Mouse (Mus musculus): ENCODE results near the gene Bptf. TPM values are rescaled to one million over a fixed set of nuclear protein-coding genes. Genes with fewer than 3 reads are reported as not detected.
"Not testable (repeated sequence)": the region's sequence is repeated elsewhere in the genome, so short reads cannot be mapped to it uniquely, and the experiment has no call there.

The Bptf gene
- total and polyA plus RNA-seq, 3 experiments: 22.1 to 63.9 (median 28.0) TPM

DNA sequence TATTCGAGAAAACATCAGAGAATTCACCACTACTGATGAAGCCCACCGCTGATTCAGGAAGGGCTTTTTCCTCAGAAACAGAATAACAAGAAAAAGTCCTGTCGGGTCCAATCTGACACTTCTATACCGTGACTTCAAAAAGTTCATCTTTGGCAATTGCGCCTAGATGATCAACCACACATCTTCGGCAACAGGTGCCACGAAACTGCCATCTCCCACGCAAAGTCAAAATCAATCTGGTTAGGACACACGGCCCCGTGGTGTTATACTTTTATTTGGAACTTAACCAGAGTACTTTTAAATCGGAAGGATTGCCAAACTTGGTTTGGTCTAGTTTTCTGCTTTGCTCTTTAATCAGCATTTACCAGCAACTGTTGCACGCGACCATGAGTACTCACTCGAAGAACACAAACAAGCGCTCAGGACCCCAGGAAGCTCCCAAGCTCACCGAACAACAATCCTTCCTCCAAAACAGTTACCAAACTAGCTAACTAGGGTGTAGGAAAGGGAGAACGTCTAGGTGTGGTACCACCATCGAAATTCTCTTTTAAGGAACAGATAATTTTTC is 1.6 kb downstream of the Bptf start:
- no peak for TF ChIP-seq JUND (conservative IDR thresholded peaks at IDR 0.05; ENCODE audit: low read depth, low read length)
- TF ChIP-seq POLR2A (IDR thresholded peaks at IDR 0.05; ENCODE audit: low read depth, low read length): no peak
- TF ChIP-seq NELFE (IDR thresholded peaks at IDR 0.05; ENCODE audit: low read depth, low read length): no peak
- peak; percentile 73 for TF ChIP-seq BHLHE40 (IDR thresholded peaks at IDR 0.05; ENCODE audit: low read depth, low read length)
- no peak for TF ChIP-seq CHD2 (IDR thresholded peaks at IDR 0.05; ENCODE audit: low read length)
- TF ChIP-seq ZKSCAN1 (IDR thresholded peaks at IDR 0.05; ENCODE audit: borderline replicate concordance, low read depth, low read length): no peak
- TF ChIP-seq IRF4 (IDR thresholded peaks at IDR 0.05; ENCODE audit: low read depth, low read length): no peak
- TF ChIP-seq MXI1 (IDR thresholded peaks at IDR 0.05; ENCODE audit: low read depth, low read length): peak; percentile 62
- TF ChIP-seq SIN3A (IDR thresholded peaks at IDR 0.05; ENCODE audit: low read length): peak; percentile 66; the same call in 1 of the 2 replicates
- TF ChIP-seq MYC (IDR thresholded peaks at IDR 0.05; ENCODE audit: low read depth, low read length): no peak
- TF ChIP-seq MAX (IDR thresholded peaks at IDR 0.05; ENCODE audit: low read length): peak; percentile 23; the same call in 1 of the 2 replicates
- TF ChIP-seq ELF1 (IDR thresholded peaks at IDR 0.05; ENCODE audit: low read depth, low read length): no peak
- TF ChIP-seq MEF2A (IDR thresholded peaks at IDR 0.05; ENCODE audit: borderline replicate concordance, low read depth, low read length): no peak
- TF ChIP-seq TBP (conservative IDR thresholded peaks at IDR 0.05; ENCODE audit: low read depth, low read length): 0 out of 2 replicates have a peak, but pooled peaks have one; percentile 8
- H3K27ac ChIP-seq (ENCODE audit: insufficient read depth, low read depth): no peak overlapping the region
- H3K4me1 ChIP-seq (ENCODE audit: control insufficient read depth in 1 of 2, insufficient read depth in 2 of 2): peaks cover 0 to 43% of the 10 kb centered on the region in 2 experiments; a peak in 2 of 4 replicates
- peaks cover 46% of the 10 kb centered on the region for H3K79me2 ChIP-seq (replicated peaks; ENCODE audit: control insufficient read depth, extremely low read depth, insufficient read depth, poor library complexity, severe bottlenecking)
- dilution Hi-C loops (cut with MboI; ENCODE audit: extremely low pct_ligation_motif_present, extremely low pct_unique_long_range_greater_than_20kb, low sequenced_read_pairs): no loop called here
- H3K27me3 ChIP-seq (replicated peaks): no peaks in the 10 kb centered on the region
- H3K9me3 ChIP-seq (replicated peaks; ENCODE audit: low read length): no peaks in the 10 kb centered on the region
- in situ Hi-C loops (cut with MboI; ENCODE audit: low pct_ligation_motif_present, low pct_unique_long_range_greater_than_20kb, low sequenced_read_pairs): no loop called here
- peak overlapping the region; percentile 77 to 92 (median 89) for H3K4me3 ChIP-seq (replicated peaks in 1 of 3; ENCODE audit: low read depth in 2 of 3, low read length in 2 of 3, poor library complexity in 1 of 3)
- DNase-seq (ENCODE audit: extremely low read depth): no peak
- H3K9ac ChIP-seq (ENCODE audit: insufficient read depth, low read depth): peak overlapping the region; percentile 98
- peaks cover 0 to 16% of the 10 kb centered on the region in 2 experiments for H3K36me3 ChIP-seq (replicated peaks in 1 of 2; ENCODE audit: control insufficient read depth in 1 of 2, insufficient read depth in 1 of 2, low read length in 1 of 2)
- H3K4me2 ChIP-seq (ENCODE audit: insufficient read depth, low read depth, poor library complexity, severe bottlenecking): peak overlapping the region; percentile 87

DNA sequence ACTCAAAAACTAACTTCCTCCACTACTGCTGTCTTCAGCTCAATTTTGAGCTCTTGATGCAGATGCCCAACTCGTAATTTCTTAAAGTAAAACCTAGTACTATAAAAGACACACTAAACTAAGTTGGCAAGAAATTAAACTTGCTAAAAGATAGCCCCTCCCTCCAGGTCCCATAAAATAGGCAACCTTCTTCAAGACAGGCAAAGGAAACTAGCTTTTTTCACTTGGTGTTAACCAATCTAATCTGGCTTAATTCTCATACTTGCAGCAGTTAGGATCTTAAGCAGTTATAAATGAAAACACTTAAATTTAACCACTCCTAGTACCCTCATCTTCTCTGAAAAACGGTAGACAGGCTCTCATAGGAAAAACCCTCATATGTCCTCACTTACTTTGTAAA is 2.3 kb downstream of the Bptf start:
- DNase-seq (ENCODE audit: extremely low read depth): no peak
- Histone ChIP-seq H3K27ac (ENCODE audit: insufficient read depth, low read depth) (no peak overlapping the region), H3K9ac (ENCODE audit: insufficient read depth, low read depth) (peak overlapping the region; percentile 98; the same call in 1 of the 2 replicates), H3K36me3 (replicated peaks in 1 of 2; ENCODE audit: control insufficient read depth in 1 of 2, insufficient read depth in 1 of 2, low read length in 1 of 2) (peaks cover 0 to 16% of the 10 kb centered on the region in 2 experiments), H3K4me1 (ENCODE audit: control insufficient read depth in 1 of 2, insufficient read depth in 2 of 2) (peaks cover 3 to 49% of the 10 kb centered on the region in 2 experiments), H3K27me3 (replicated peaks) (no peaks in the 10 kb centered on the region), H3K4me3 (replicated peaks in 1 of 3; ENCODE audit: low read depth in 2 of 3, low read length in 2 of 3, poor library complexity in 1 of 3) (peak overlapping the region in 2 of 3 experiments; percentile 77 to 92), H3K9me3 (replicated peaks; ENCODE audit: low read length) (no peaks in the 10 kb centered on the region), H3K79me2 (replicated peaks; ENCODE audit: control insufficient read depth, extremely low read depth, insufficient read depth, poor library complexity, severe bottlenecking) (peaks cover 52% of the 10 kb centered on the region), H3K4me2 (ENCODE audit: insufficient read depth, low read depth, poor library complexity, severe bottlenecking) (peak overlapping the region; percentile 87; the same call in 1 of the 2 replicates)
- peak; percentile 51; the same call in 1 of the 2 replicates for TF ChIP-seq CHD1 (IDR thresholded peaks at IDR 0.05; ENCODE audit: low read depth, low read length)
- TF ChIP-seq E2F4 (IDR thresholded peaks at IDR 0.05; ENCODE audit: insufficient replicate concordance, low read depth, low read length): no peak
- TF ChIP-seq ZC3H11A (IDR thresholded peaks at IDR 0.05; ENCODE audit: low read depth, low read length): no peak
- 0 out of 2 replicates have a peak, but pooled peaks have one; percentile 36 for TF ChIP-seq SIN3A (IDR thresholded peaks at IDR 0.05; ENCODE audit: low read length)
- no peak for TF ChIP-seq JUN (IDR thresholded peaks at IDR 0.05; ENCODE audit: insufficient read depth, low read depth, low read length)
- no peak for TF ChIP-seq MAZ (IDR thresholded peaks at IDR 0.05; ENCODE audit: low read depth, low read length)
- no peak for TF ChIP-seq CTCF (conservative IDR thresholded peaks at IDR 0.05 in 1 of 2, IDR thresholded peaks at IDR 0.05 in 1 of 2; ENCODE audit: low read depth in 2 of 2, low read length in 2 of 2)
- TF ChIP-seq SMC3 (IDR thresholded peaks at IDR 0.05; ENCODE audit: low read depth, low read length): no peak
- no peak for TF ChIP-seq GABPA (IDR thresholded peaks at IDR 0.05; ENCODE audit: insufficient replicate concordance, low read depth, low read length)
- dilution Hi-C loops (cut with MboI; ENCODE audit: extremely low pct_ligation_motif_present, extremely low pct_unique_long_range_greater_than_20kb, low sequenced_read_pairs) (no loop called here), in situ Hi-C loops (cut with MboI; ENCODE audit: low pct_ligation_motif_present, low pct_unique_long_range_greater_than_20kb, low sequenced_read_pairs) (no loop called here)

DNA sequence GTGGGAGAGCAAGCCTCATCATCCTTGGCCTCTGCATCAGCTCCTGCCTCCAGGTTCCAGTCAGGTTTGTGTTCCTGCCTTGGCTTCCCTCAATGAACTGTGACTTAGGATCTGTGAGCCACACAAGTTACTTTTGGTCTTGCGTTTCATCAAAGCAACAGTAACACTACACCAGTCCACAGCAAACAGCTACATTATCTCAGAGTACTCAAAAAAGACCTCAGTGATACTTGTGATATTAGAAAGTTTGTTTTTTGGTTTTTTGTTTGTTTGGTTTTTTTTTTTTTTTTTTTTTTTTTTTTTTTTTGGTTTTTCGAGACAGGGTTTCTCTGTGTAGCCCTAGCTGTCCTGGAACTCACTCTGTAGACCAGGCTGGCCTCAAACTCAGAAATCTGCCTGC is 5.2 kb downstream of the Bptf start:
- H3K4me3 ChIP-seq (replicated peaks in 1 of 3; ENCODE audit: low read depth in 2 of 3, low read length in 2 of 3, poor library complexity in 1 of 3); H3K27me3 ChIP-seq (replicated peaks); H3K4me2 ChIP-seq (ENCODE audit: insufficient read depth, low read depth, poor library complexity, severe bottlenecking); DNase-seq (ENCODE audit: extremely low read depth); in situ Hi-C loops (cut with MboI; ENCODE audit: low pct_ligation_motif_present, low pct_unique_long_range_greater_than_20kb, low sequenced_read_pairs); H3K9ac ChIP-seq (ENCODE audit: insufficient read depth, low read depth); dilution Hi-C loops (cut with MboI; ENCODE audit: extremely low pct_ligation_motif_present, extremely low pct_unique_long_range_greater_than_20kb, low sequenced_read_pairs); H3K27ac ChIP-seq (ENCODE audit: insufficient read depth, low read depth); H3K9me3 ChIP-seq (replicated peaks; ENCODE audit: low read length): not testable (repeated sequence)
- Histone ChIP-seq H3K36me3 (replicated peaks in 1 of 2; ENCODE audit: control insufficient read depth in 1 of 2, insufficient read depth in 1 of 2, low read length in 1 of 2) (peaks cover 0 to 30% of the 10 kb centered on the region in 2 experiments), H3K79me2 (replicated peaks; ENCODE audit: control insufficient read depth, extremely low read depth, insufficient read depth, poor library complexity, severe bottlenecking) (peaks cover 81% of the 10 kb centered on the region), H3K4me1 (ENCODE audit: control insufficient read depth in 1 of 2, insufficient read depth in 2 of 2) (peaks cover 12 to 61% of the 10 kb centered on the region in 2 experiments)

Data from CH12.LX (cell line).